Mouse (Mus musculus): ENCODE data around the gene Cacna2d4. TPM values are rescaled to one million over a fixed set of nuclear protein-coding genes. Genes with fewer than 3 reads are reported as not detected.

The Cacna2d4 gene
- polyA plus RNA-seq, 1 experiment from 2014 or later, result 0.35 TPM

- ATAC-seq (ENCODE audit: low FRiP score) (no peak), DNase-seq (ENCODE audit: low spot score) (no peak)
- Histone ChIP-seq H3K9ac (no peak overlapping the region), H3K4me2 (replicated peaks) (no peak overlapping the region), H3K4me3 (replicated peaks; ENCODE audit: low read length) (no peak overlapping the region), H3K4me1 (replicated peaks; ENCODE audit: control insufficient read depth, insufficient read depth, low read length) (no peaks in the 10 kb centered on the region), H3K9me3 (ENCODE audit: control insufficient read depth, low read length) (no peaks in the 10 kb centered on the region), H3K36me3 (replicated peaks; ENCODE audit: control insufficient read depth, insufficient read depth) (no peaks in the 10 kb centered on the region), H3K27me3 (ENCODE audit: control insufficient read depth, insufficient read depth, low read length) (no peaks in the 10 kb centered on the region), H3K27ac (no peak overlapping the region)
- 31% methylated on average over 11 of the region's 11 CpGs for WGBS
Measured at GRCm38 (mm10) chr6:119338121-119338912, 102.0 kb downstream of the Cacna2d4 start.

DNA sequence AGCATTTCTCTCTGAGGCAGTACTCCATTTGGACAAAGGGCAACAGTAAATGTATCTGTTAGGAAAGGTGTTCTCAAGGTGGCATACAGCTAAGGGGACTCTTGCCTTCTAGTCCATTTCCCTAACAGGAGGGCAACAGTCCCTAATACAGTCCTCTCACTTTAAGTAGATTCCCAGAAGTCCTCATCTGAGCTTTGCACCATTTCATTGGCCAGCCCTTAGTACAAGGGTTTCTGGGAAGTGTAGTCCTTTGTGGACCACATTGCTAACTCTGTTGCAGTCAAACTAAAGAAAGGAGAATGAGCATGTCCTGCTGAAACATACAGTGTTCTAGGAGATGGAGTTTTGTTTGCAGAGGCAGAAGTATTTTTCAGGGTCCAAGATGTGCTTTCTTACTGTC lies 105.1 kb downstream of the Cacna2d4 start:
- H3K36me3 ChIP-seq (replicated peaks; ENCODE audit: control insufficient read depth, insufficient read depth), result no peaks in the 10 kb centered on the region
- peak; percentile 77 for DNase-seq (ENCODE audit: low spot score)
- no peak overlapping the region for H3K27ac ChIP-seq
- no peak overlapping the region for H3K9ac ChIP-seq
- no peaks in the 10 kb centered on the region for H3K9me3 ChIP-seq (ENCODE audit: control insufficient read depth, low read length)
- H3K27me3 ChIP-seq (ENCODE audit: control insufficient read depth, insufficient read depth, low read length), result no peaks in the 10 kb centered on the region
- no peaks in the 10 kb centered on the region for H3K4me1 ChIP-seq (replicated peaks; ENCODE audit: control insufficient read depth, insufficient read depth, low read length)
- no peak overlapping the region for H3K4me2 ChIP-seq (replicated peaks)
- H3K4me3 ChIP-seq (replicated peaks; ENCODE audit: low read length), result no peak overlapping the region
- peak; percentile 89 for ATAC-seq (ENCODE audit: low FRiP score)

GRCm38 (mm10) chr6:119346257-119346656 lies 109.9 kb downstream of the Cacna2d4 start:
- Histone ChIP-seq H3K27me3 (ENCODE audit: control insufficient read depth, insufficient read depth, low read length) (no peaks in the 10 kb centered on the region), H3K9me3 (ENCODE audit: control insufficient read depth, low read length) (no peaks in the 10 kb centered on the region), H3K36me3 (replicated peaks; ENCODE audit: control insufficient read depth, insufficient read depth) (no peaks in the 10 kb centered on the region), H3K4me2 (replicated peaks) (no peak overlapping the region), H3K4me1 (replicated peaks; ENCODE audit: control insufficient read depth, insufficient read depth, low read length) (no peaks in the 10 kb centered on the region), H3K27ac (no peak overlapping the region), H3K4me3 (replicated peaks; ENCODE audit: low read length) (no peak overlapping the region), H3K9ac (no peak overlapping the region)
- ATAC-seq (ENCODE audit: low FRiP score), result no peak
- 74% methylated on average over 10 of the region's 10 CpGs for WGBS
- no peak for DNase-seq (ENCODE audit: low spot score)

DNA sequence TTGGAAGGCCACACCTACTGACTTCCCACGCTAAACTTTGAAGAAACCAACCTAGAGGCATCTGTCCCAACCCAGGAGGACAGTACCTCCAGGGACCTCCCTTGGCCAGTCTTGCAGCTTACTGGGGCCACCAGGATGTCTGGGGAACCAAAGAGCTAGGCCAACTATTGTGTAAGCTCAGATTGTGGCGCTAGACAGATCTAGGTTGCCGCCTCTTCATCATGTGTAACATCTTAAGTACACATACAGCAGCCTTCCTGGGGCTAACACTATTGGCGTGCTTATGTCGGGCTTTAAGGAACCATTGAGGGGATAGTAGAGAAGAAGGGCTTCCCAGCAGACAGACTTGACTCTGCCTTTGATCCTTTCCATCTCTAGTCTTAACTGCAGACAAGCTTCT lies 111.5 kb downstream of the Cacna2d4 start:
- Histone ChIP-seq H3K4me1 (replicated peaks; ENCODE audit: control insufficient read depth, insufficient read depth, low read length) (no peaks in the 10 kb centered on the region), H3K9ac (no peak overlapping the region), H3K27ac (no peak overlapping the region), H3K4me3 (replicated peaks; ENCODE audit: low read length) (no peak overlapping the region), H3K27me3 (ENCODE audit: control insufficient read depth, insufficient read depth, low read length) (no peaks in the 10 kb centered on the region), H3K4me2 (replicated peaks) (no peak overlapping the region), H3K9me3 (ENCODE audit: control insufficient read depth, low read length) (no peaks in the 10 kb centered on the region), H3K36me3 (replicated peaks; ENCODE audit: control insufficient read depth, insufficient read depth) (no peaks in the 10 kb centered on the region)
- 76% methylated on average over 5 of the region's 5 CpGs for WGBS
- DNase-seq (ENCODE audit: low spot score) (no peak), ATAC-seq (ENCODE audit: low FRiP score) (no peak)

- Histone ChIP-seq H3K9ac (no peak overlapping the region), H3K36me3 (replicated peaks; ENCODE audit: control insufficient read depth, insufficient read depth) (peaks cover 3% of the 10 kb centered on the region), H3K9me3 (ENCODE audit: control insufficient read depth, low read length) (no peaks in the 10 kb centered on the region), H3K4me3 (replicated peaks; ENCODE audit: low read length) (no peak overlapping the region), H3K4me1 (replicated peaks; ENCODE audit: control insufficient read depth, insufficient read depth, low read length) (no peaks in the 10 kb centered on the region), H3K27me3 (ENCODE audit: control insufficient read depth, insufficient read depth, low read length) (no peaks in the 10 kb centered on the region), H3K4me2 (replicated peaks) (no peak overlapping the region), H3K27ac (no peak overlapping the region)
- WGBS, result 10% methylated on average over 1 of the region's 1 CpGs
- ATAC-seq (ENCODE audit: low FRiP score) (peak; percentile 68; the same call in 1 of the 2 replicates), DNase-seq (ENCODE audit: low spot score) (peak; percentile 99)
Measured at GRCm38 (mm10) chr6:119348234-119348633, 111.9 kb downstream of the Cacna2d4 start.

GRCm38 (mm10) chr6:119350703-119351198 lies 114.4 kb downstream of the Cacna2d4 start:
- Histone ChIP-seq H3K4me2 (replicated peaks) (no peak overlapping the region), H3K9ac (no peak overlapping the region), H3K9me3 (ENCODE audit: control insufficient read depth, low read length) (no peaks in the 10 kb centered on the region), H3K4me1 (replicated peaks; ENCODE audit: control insufficient read depth, insufficient read depth, low read length) (no peaks in the 10 kb centered on the region), H3K4me3 (replicated peaks; ENCODE audit: low read length) (no peak overlapping the region), H3K27me3 (ENCODE audit: control insufficient read depth, insufficient read depth, low read length) (no peaks in the 10 kb centered on the region), H3K27ac (no peak overlapping the region), H3K36me3 (replicated peaks; ENCODE audit: control insufficient read depth, insufficient read depth) (peaks cover 28% of the 10 kb centered on the region)
- DNase-seq (ENCODE audit: low spot score), result no peak
- WGBS, result 88% methylated on average over 9 of the region's 9 CpGs
- ATAC-seq (ENCODE audit: low FRiP score), result no peak

DNA sequence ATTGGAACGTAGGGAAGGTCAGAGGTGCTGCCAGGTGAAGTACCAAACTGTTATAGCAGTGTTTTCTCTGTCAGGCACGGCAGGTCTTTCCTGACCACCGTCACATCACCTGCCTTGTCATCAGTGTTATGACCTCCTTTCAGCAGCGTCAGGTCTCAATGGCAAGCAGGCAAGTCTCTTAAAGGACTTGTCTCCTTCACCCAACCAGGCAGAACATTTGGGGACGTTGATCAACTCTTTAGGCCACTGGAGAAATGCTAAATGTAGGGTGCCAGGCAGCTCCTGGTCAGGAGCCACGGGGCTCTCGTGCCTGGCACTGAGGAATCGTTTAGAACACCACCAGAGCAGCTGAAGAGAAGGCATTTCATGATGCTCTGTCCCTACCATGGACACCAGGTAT lies 115.3 kb downstream of the Cacna2d4 start:
- Histone ChIP-seq H3K4me1 (replicated peaks; ENCODE audit: control insufficient read depth, insufficient read depth, low read length) (no peaks in the 10 kb centered on the region), H3K27ac (no peak overlapping the region), H3K27me3 (ENCODE audit: control insufficient read depth, insufficient read depth, low read length) (no peaks in the 10 kb centered on the region), H3K36me3 (replicated peaks; ENCODE audit: control insufficient read depth, insufficient read depth) (peaks cover 37% of the 10 kb centered on the region), H3K9ac (no peak overlapping the region), H3K4me2 (replicated peaks) (no peak overlapping the region), H3K9me3 (ENCODE audit: control insufficient read depth, low read length) (no peaks in the 10 kb centered on the region), H3K4me3 (replicated peaks; ENCODE audit: low read length) (no peak overlapping the region)
- DNase-seq (ENCODE audit: low spot score) (no peak), ATAC-seq (ENCODE audit: low FRiP score) (no peak)
- 80% methylated on average over 8 of the region's 8 CpGs for WGBS

DNA sequence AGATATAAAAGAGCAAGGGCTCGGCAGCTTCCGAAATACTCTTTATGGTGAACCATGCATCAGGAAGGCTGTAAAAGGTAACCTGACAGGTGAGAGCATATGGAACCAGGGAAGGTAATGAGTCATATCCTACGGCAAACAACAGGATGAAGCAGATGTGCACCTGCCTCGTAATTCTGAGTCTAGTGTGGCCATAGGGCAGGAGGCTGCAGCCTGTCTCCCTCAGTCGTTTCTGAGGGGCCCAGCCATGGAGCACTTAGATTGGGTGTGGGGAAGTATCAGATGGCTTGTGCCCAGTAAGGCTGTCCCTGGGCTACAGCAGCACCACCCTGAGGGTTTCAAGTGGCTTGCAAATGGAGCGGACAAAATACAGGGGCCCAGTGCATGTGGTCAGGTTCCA lies 116.2 kb downstream of the Cacna2d4 start:
- Histone ChIP-seq H3K4me3 (replicated peaks; ENCODE audit: low read length) (no peak overlapping the region), H3K9ac (no peak overlapping the region), H3K4me2 (replicated peaks) (no peak overlapping the region), H3K4me1 (replicated peaks; ENCODE audit: control insufficient read depth, insufficient read depth, low read length) (no peaks in the 10 kb centered on the region), H3K27ac (no peak overlapping the region), H3K36me3 (replicated peaks; ENCODE audit: control insufficient read depth, insufficient read depth) (peaks cover 45% of the 10 kb centered on the region), H3K9me3 (ENCODE audit: control insufficient read depth, low read length) (no peaks in the 10 kb centered on the region), H3K27me3 (ENCODE audit: control insufficient read depth, insufficient read depth, low read length) (no peaks in the 10 kb centered on the region)
- DNase-seq (ENCODE audit: low spot score) (no peak), ATAC-seq (ENCODE audit: low FRiP score) (no peak)
- 88% methylated on average over 6 of the region's 6 CpGs for WGBS

- Histone ChIP-seq H3K27me3 (ENCODE audit: control insufficient read depth, insufficient read depth, low read length) (no peaks in the 10 kb centered on the region), H3K27ac (no peak overlapping the region), H3K4me3 (replicated peaks; ENCODE audit: low read length) (no peak overlapping the region), H3K9ac (no peak overlapping the region), H3K4me2 (replicated peaks) (no peak overlapping the region), H3K4me1 (replicated peaks; ENCODE audit: control insufficient read depth, insufficient read depth, low read length) (no peaks in the 10 kb centered on the region), H3K9me3 (ENCODE audit: control insufficient read depth, low read length) (no peaks in the 10 kb centered on the region), H3K36me3 (replicated peaks; ENCODE audit: control insufficient read depth, insufficient read depth) (peaks cover 98% of the 10 kb centered on the region)
- WGBS, result 79% methylated on average over 8 of the region's 8 CpGs
- ATAC-seq (ENCODE audit: low FRiP score) (no peak), DNase-seq (ENCODE audit: low spot score) (no peak)
Measured at GRCm38 (mm10) chr6:119358020-119358571, 121.8 kb downstream of the Cacna2d4 start.

All from hindbrain, embryonic 14.5 days (tissue).